Comparison of ENCODE assay signal across 25 mouse cellular contexts in genomic region chr10:60120630-60121029, GRCm38 (mm10). TPM values are rescaled to one million over a fixed set of nuclear protein-coding genes. Genes with fewer than 3 reads are reported as not detected.
A peak's percentile ranks its signal among the peaks of the same experiment; 100 is the strongest.
DNase-seq lines count a peak whose midpoint lies in the region; ATAC-seq lines count a peak whose summit lies in the region.
"Had no signal": no experiment of that assay in that cellular context is flagged by ENCODE, and none has a peak within 500 bp of the region (broad histone marks: within the 10 kb centered on the region; RNA-seq: fewer than 3 reads in every experiment).

No protein-coding gene starts in this region.

- ATAC-seq in frontal cortex, adult (ENCODE audit: low TSS enrichment) = peak; percentile 78
- ATAC-seq: activated CD4-positive, CD25-positive, alpha-beta regulatory T cell, adult 4 months; forebrain, postnatal 0 days; inflammation-experienced regulatory T-cells, adult 6 months; midbrain, embryonic 16.5 days had no signal

- intact Hi-C loops in left cerebral cortex, postnatal 10 days (cut with DNase I) = loop anchor here (5.0 kb wide), 1 partner anchor 228 kb away; no protein-coding TSS in a partner anchor
- intact Hi-C loops in left cerebral cortex, postnatal 25 days (cut with DNase I) = loop anchor here (2.0 kb wide), 2 partner anchors 14 to 118 kb away; partner anchors contain the start of genes Anapc16, Ascc1 and Spock2

- DNase-seq in frontal cortex, postnatal 25 days (ENCODE audit: low spot score in 2 of 2) = no peak
- peak; percentile 63 to 79 for DNase-seq in left cerebral cortex, adult 18-20 months (ENCODE audit: low spot score in 2 of 2)
- no peak for DNase-seq in left cerebral cortex, postnatal 10 days (ENCODE audit: extremely low spot score in 1 of 2, low spot score in 2 of 2)
- DNase-seq in left cerebral cortex, postnatal 25 days (ENCODE audit: low spot score in 2 of 2) = peak; percentile 48 to 93
- peak; percentile 72 for DNase-seq in telencephalon, adult 2 months (ENCODE audit: low read depth, low spot score)
- no peak for DNase-seq in lung, postnatal 36 days
- DNase-seq: adrenal gland, adult 2 months; adrenal gland, postnatal 36 days; cerebellum, adult 2 months; cerebellum, postnatal 14 days; forebrain, postnatal 0 days; heart, adult 2 months; heart, postnatal 4 days; kidney, adult 11 months; kidney, postnatal 14 days; layer of hippocampus, postnatal 36 days; liver; lung, adult 2 months; lung, postnatal 10 days; spleen, adult 18-20 months; thymus, postnatal 14 days had no signal

RNA-seq across cellular contexts. Expression of gene Spock2, which starts 14.6 kb away (rescaled TPM):
- total RNA-seq in left cerebral cortex, adult 18-20 months (2021) = 100 to 1,000 TPM; 536 to 539 TPM
- 100 to 1,000 TPM; 484 to 496 TPM for total RNA-seq in left cerebral cortex, postnatal 10 days (2021)
- total RNA-seq in left cerebral cortex, postnatal 25 days (2021) = 100 to 1,000 TPM; 588 to 602 TPM

Comparison
In these comparisons a context has a peak if more than half of its experiments do, and no peak if none do; other contexts are left out.
1. DNase-seq: peak in left cerebral cortex, adult 18-20 months (2 of 2), left cerebral cortex, postnatal 25 days (2 of 2) and telencephalon, adult 2 months (single experiment); none in frontal cortex, postnatal 25 days (0 of 2), left cerebral cortex, postnatal 10 days (0 of 2) and lung, postnatal 36 days (single experiment).